ENCODE assay signal across 19 mouse cellular contexts in genomic region chr3:58904656-58905055, GRCm38 (mm10). TPM values are rescaled to one million over a fixed set of nuclear protein-coding genes. Genes with fewer than 3 reads are reported as not detected.
A peak's percentile ranks its signal among the peaks of the same experiment; 100 is the strongest.
DNase-seq lines count a peak whose midpoint lies in the region; ATAC-seq and TF ChIP-seq lines count a peak whose summit lies in the region.
"Had no signal": no experiment of that assay in that cellular context is flagged by ENCODE, and none has a peak within 500 bp of the region (broad histone marks: within the 10 kb centered on the region; RNA-seq: fewer than 3 reads in every experiment).

No protein-coding gene starts in this region.

- H3K27ac ChIP-seq in forebrain, embryonic 14.5 days (ENCODE audit: low read depth, low read length) = no peak overlapping the region
- no peak overlapping the region for H3K27ac ChIP-seq in forebrain, embryonic 11.5 days (ENCODE audit: low read depth, low read length)
- H3K27ac ChIP-seq in layer of hippocampus, adult 2 months = no peak overlapping the region
- no peak overlapping the region for H3K27ac ChIP-seq in forebrain, embryonic 16.5 days (ENCODE audit: low read length)
- no peak overlapping the region for H3K27ac ChIP-seq in hindbrain, postnatal 0 days
- no peak overlapping the region for H3K27ac ChIP-seq in hindbrain, embryonic 13.5 days
- H3K27ac ChIP-seq: embryonic facial prominence, embryonic 10.5 days; embryonic facial prominence, embryonic 12.5 days had no signal

- no peaks in the 10 kb centered on the region for H3K4me1 ChIP-seq in forebrain, embryonic 14.5 days (ENCODE audit: control insufficient read depth, insufficient read depth, low read length)
- H3K4me1 ChIP-seq in forebrain, embryonic 11.5 days (replicated peaks; ENCODE audit: control insufficient read depth, insufficient read depth, low read length) = no peaks in the 10 kb centered on the region
- peaks cover 9% of the 10 kb centered on the region for H3K4me1 ChIP-seq in forebrain, embryonic 16.5 days (replicated peaks; ENCODE audit: control insufficient read depth, insufficient read depth, low read length)
- H3K4me1 ChIP-seq in hindbrain, postnatal 0 days (ENCODE audit: insufficient read depth, low read length) = no peaks in the 10 kb centered on the region
- H3K4me1 ChIP-seq in hindbrain, embryonic 13.5 days (replicated peaks) = no peaks in the 10 kb centered on the region
- H3K4me1 ChIP-seq: embryonic facial prominence, embryonic 10.5 days; embryonic facial prominence, embryonic 12.5 days had no signal

- H3K9ac ChIP-seq in forebrain, embryonic 14.5 days (ENCODE audit: low read length) = no peak overlapping the region
- H3K9ac ChIP-seq in forebrain, embryonic 11.5 days (ENCODE audit: low read length) = no peak overlapping the region
- no peak overlapping the region for H3K9ac ChIP-seq in forebrain, embryonic 16.5 days (replicated peaks; ENCODE audit: low read depth, low read length)
- H3K9ac ChIP-seq in hindbrain, postnatal 0 days (replicated peaks; ENCODE audit: low read length) = no peak overlapping the region
- no peak overlapping the region for H3K9ac ChIP-seq in hindbrain, embryonic 13.5 days
- H3K9ac ChIP-seq: embryonic facial prominence, embryonic 12.5 days had no signal

- no peaks in the 10 kb centered on the region for H3K27me3 ChIP-seq in forebrain, embryonic 14.5 days (replicated peaks; ENCODE audit: control insufficient read depth, insufficient read depth, low read length)
- no peaks in the 10 kb centered on the region for H3K27me3 ChIP-seq in forebrain, embryonic 11.5 days (ENCODE audit: control insufficient read depth, insufficient read depth, low read length)
- no peaks in the 10 kb centered on the region for H3K27me3 ChIP-seq in forebrain, embryonic 16.5 days (replicated peaks; ENCODE audit: control insufficient read depth, insufficient read depth, low read length)
- H3K27me3 ChIP-seq in hindbrain, postnatal 0 days (ENCODE audit: insufficient read depth, low read length) = no peaks in the 10 kb centered on the region
- H3K27me3 ChIP-seq in hindbrain, embryonic 13.5 days = no peaks in the 10 kb centered on the region
- H3K27me3 ChIP-seq: embryonic facial prominence, embryonic 12.5 days had no signal

- H3K9me3 ChIP-seq in forebrain, embryonic 14.5 days (replicated peaks; ENCODE audit: control insufficient read depth, low read length) = no peaks in the 10 kb centered on the region
- no peaks in the 10 kb centered on the region for H3K9me3 ChIP-seq in forebrain, embryonic 11.5 days (ENCODE audit: control insufficient read depth, low read length)
- no peaks in the 10 kb centered on the region for H3K9me3 ChIP-seq in forebrain, embryonic 16.5 days (ENCODE audit: control insufficient read depth, low read length)
- H3K9me3 ChIP-seq in hindbrain, postnatal 0 days (ENCODE audit: low read length) = no peaks in the 10 kb centered on the region
- H3K9me3 ChIP-seq in hindbrain, embryonic 13.5 days = no peaks in the 10 kb centered on the region
- H3K9me3 ChIP-seq: embryonic facial prominence, embryonic 10.5 days; embryonic facial prominence, embryonic 12.5 days had no signal

- no peak overlapping the region for H3K4me3 ChIP-seq in forebrain, embryonic 14.5 days (ENCODE audit: low read depth, low read length)
- no peak overlapping the region for H3K4me3 ChIP-seq in forebrain, embryonic 11.5 days (ENCODE audit: low read depth, low read length)
- H3K4me3 ChIP-seq in layer of hippocampus, adult 2 months = no peak overlapping the region
- H3K4me3 ChIP-seq in forebrain, embryonic 16.5 days (replicated peaks; ENCODE audit: low read length) = no peak overlapping the region
- no peak overlapping the region for H3K4me3 ChIP-seq in hindbrain, postnatal 0 days (ENCODE audit: low read length)
- no peak overlapping the region for H3K4me3 ChIP-seq in hindbrain, embryonic 13.5 days
- H3K4me3 ChIP-seq: embryonic facial prominence, embryonic 10.5 days; embryonic facial prominence, embryonic 12.5 days had no signal

- DNase-seq in forebrain, embryonic 14.5 days (ENCODE audit: low spot score) = no peak
- DNase-seq in forebrain, embryonic 11.5 days (ENCODE audit: low spot score) = no peak
- no peak for DNase-seq in layer of hippocampus, adult 2 months (ENCODE audit: low spot score in 2 of 2)
- DNase-seq in layer of hippocampus, postnatal 14 days (ENCODE audit: low spot score in 2 of 2) = no peak
- DNase-seq in hindbrain, postnatal 0 days (ENCODE audit: low spot score) = no peak
- DNase-seq: adrenal gland, adult 2 months; adrenal gland, postnatal 10 days; adrenal gland, postnatal 25 days; cerebellum, adult 11-12 months; cerebellum, adult 2 months; cerebellum, adult 9-10 months; cerebellum, postnatal 10 days; cerebellum, postnatal 25 days had no signal

- H3K36me3 ChIP-seq in forebrain, embryonic 14.5 days (ENCODE audit: control insufficient read depth, insufficient read depth, low read length) = no peaks in the 10 kb centered on the region
- H3K36me3 ChIP-seq in forebrain, embryonic 11.5 days (ENCODE audit: control insufficient read depth, insufficient read depth, low read length) = no peaks in the 10 kb centered on the region
- H3K36me3 ChIP-seq in forebrain, embryonic 16.5 days (ENCODE audit: control insufficient read depth, insufficient read depth) = no peaks in the 10 kb centered on the region
- H3K36me3 ChIP-seq in hindbrain, postnatal 0 days (ENCODE audit: insufficient read depth, low read length) = no peaks in the 10 kb centered on the region
- H3K36me3 ChIP-seq in hindbrain, embryonic 13.5 days = no peaks in the 10 kb centered on the region
- H3K36me3 ChIP-seq: embryonic facial prominence, embryonic 10.5 days; embryonic facial prominence, embryonic 12.5 days had no signal

- TF ChIP-seq CTCF in layer of hippocampus, adult 2 months (conservative IDR thresholded peaks at IDR 0.05) = peak; percentile 22; the same call in 1 of the 2 replicates
- TF ChIP-seq CTCF in hindbrain, postnatal 0 days (IDR thresholded peaks at IDR 0.05; ENCODE audit: low read depth) = no peak

- no peak overlapping the region for H3K4me2 ChIP-seq in forebrain, embryonic 14.5 days (ENCODE audit: low read length)
- H3K4me2 ChIP-seq in forebrain, embryonic 11.5 days (ENCODE audit: low read depth, low read length, severe bottlenecking) = no peak overlapping the region
- H3K4me2 ChIP-seq in forebrain, embryonic 16.5 days (ENCODE audit: low read length) = no peak overlapping the region
- no peak overlapping the region for H3K4me2 ChIP-seq in hindbrain, postnatal 0 days (ENCODE audit: low read depth, low read length)
- no peak overlapping the region for H3K4me2 ChIP-seq in hindbrain, embryonic 13.5 days
- H3K4me2 ChIP-seq: embryonic facial prominence, embryonic 12.5 days had no signal

- WGBS in forebrain, embryonic 14.5 days = 76% methylated on average over 2 of the region's 2 CpGs
- 85% methylated on average over 2 of the region's 2 CpGs for WGBS in forebrain, embryonic 11.5 days
- WGBS in forebrain, embryonic 16.5 days = 63% methylated on average over 2 of the region's 2 CpGs
- 84% methylated on average over 2 of the region's 2 CpGs for WGBS in hindbrain, postnatal 0 days
- whole genome bisulfite sequencing in hindbrain, embryonic 13.5 days = 91% methylated on average over 2 of the region's 2 CpGs

- peak; percentile 40; the same call in 1 of the 2 replicates for ATAC-seq in forebrain, embryonic 14.5 days
- no peak for ATAC-seq in forebrain, embryonic 11.5 days (replicated peaks; ENCODE audit: low FRiP score)
- peak; percentile 83 for ATAC-seq in forebrain, embryonic 16.5 days
- ATAC-seq in hindbrain, postnatal 0 days = no peak
- no peak for ATAC-seq in hindbrain, embryonic 13.5 days (ENCODE audit: low FRiP score)

RNA-seq across cellular contexts. Expression of gene Clrn1, which starts 19.5 kb away (rescaled TPM):
- 0.51 and 0.93 TPM in 2 replicates for polyA plus RNA-seq in forebrain, embryonic 14.5 days (2014; fragmentation: Nextera tagmentation; extraction: Ambion mirVana)
- polyA plus RNA-seq in forebrain, embryonic 11.5 days (2014; fragmentation: Nextera tagmentation; extraction: Ambion mirVana) = 0.13 TPM in 1 of 2 replicates, not detected in the other
- total RNA-seq in layer of hippocampus, adult 2 months (2021) = 1 to 10 TPM; 1.3 to 1.6 TPM
- total RNA-seq in layer of hippocampus, postnatal 14 days (2021) = 1 to 10 TPM; 3.0 to 3.1 TPM
- 0.94 and 2.0 TPM in 2 replicates for polyA plus RNA-seq in forebrain, embryonic 16.5 days (2015; fragmentation: Nextera tagmentation; extraction: Ambion mirVana)
- total RNA-seq in hindbrain, postnatal 0 days (2014; rRNA removed) = 3.3 and 7.1 TPM in 2 replicates
- 3.7 TPM in 2 replicates for polyA plus RNA-seq in hindbrain, postnatal 0 days (2015; fragmentation: Nextera tagmentation; extraction: Ambion mirVana)
- 3.2 and 4.7 TPM in 2 replicates for polyA plus RNA-seq in hindbrain, embryonic 13.5 days (2015; fragmentation: Nextera tagmentation; extraction: Ambion mirVana)
- total RNA-seq: adrenal gland, adult 2 months; adrenal gland, postnatal 10 days; adrenal gland, postnatal 25 days; adrenal gland, postnatal 4 days; MEL had no signal
- polyA plus RNA-seq: adrenal gland, adult 2 months had no signal

Comparison
In these comparisons a context has a peak if more than half of its experiments do, and no peak if none do; other contexts are left out.
1. ATAC-seq: peak in forebrain, embryonic 14.5 days (single experiment) and forebrain, embryonic 16.5 days (single experiment); none in forebrain, embryonic 11.5 days (single experiment), hindbrain, postnatal 0 days (single experiment) and hindbrain, embryonic 13.5 days (single experiment).